Mouse (Mus musculus) limb, embryonic 11.5 days (tissue): ENCODE data around the gene Trmt61a. TPM values are rescaled to one million over a fixed set of nuclear protein-coding genes. Genes with fewer than 3 reads are reported as not detected.
A peak's percentile ranks its signal among the peaks of the same experiment; 100 is the strongest.
"Not testable (repeated sequence)": the region's sequence is repeated elsewhere in the genome, so short reads cannot be mapped to it uniquely, and the experiment has no call there.

Experiments
- ATAC-seq: fragments of 200-750 bp; cut with Nextera tagmentation; 2 replicates; pipeline ENCODE4 v1.8.0; 2017; ENCODE audit warnings: low read depth; ENCODE audit not compliant: insufficient number of reproducible peaks, low FRiP score, low TSS enrichment
- DNase-seq: peaks from one replicate; pipeline ENCODE4 v3.0.0-alpha.2; 2015; ENCODE audit warnings: low spot score
- H3K27ac ChIP-seq: fragments of 300-500 bp; sonication (generic); replicated peaks from 2 replicates; pipeline ENCODE4 v1.5.1; 2014; ENCODE audit warnings: low read depth, mild to moderate bottlenecking, low read length
- H3K27me3 ChIP-seq: fragments of 300-500 bp; sonication (generic); 2 replicates; pipeline ENCODE4 v1.6.1; 2014; ENCODE audit warnings: mild to moderate bottlenecking, low read length, mixed read lengths; ENCODE audit not compliant: control insufficient read depth, insufficient read depth
- H3K36me3 ChIP-seq: fragments of 300-500 bp; sonication (generic); 2 replicates; pipeline ENCODE4 v1.6.1; 2014; ENCODE audit warnings: mild to moderate bottlenecking, low read length, moderate library complexity, mixed read lengths; ENCODE audit not compliant: control insufficient read depth, insufficient read depth
- H3K4me1 ChIP-seq: fragments of 300-500 bp; sonication (generic); 2 replicates; pipeline ENCODE4 v1.6.1; 2014; ENCODE audit warnings: low read length, mixed read lengths; ENCODE audit not compliant: control insufficient read depth, insufficient read depth
- H3K4me2 ChIP-seq: fragments of 300-500 bp; sonication (generic); 2 replicates; pipeline ENCODE4 v1.6.1; 2014; ENCODE audit warnings: low read depth, mild to moderate bottlenecking, moderate library complexity; ENCODE audit not compliant: severe bottlenecking
- H3K4me3 ChIP-seq: fragments of 300-500 bp; sonication (generic); 2 replicates; pipeline ENCODE4 v1.5.1; 2014; ENCODE audit warnings: low read depth, low read length
- H3K9ac ChIP-seq: fragments of 300-500 bp; sonication (generic); 2 replicates; pipeline ENCODE4 v1.6.1; 2014; ENCODE audit warnings: mild to moderate bottlenecking, low read length
- H3K9me3 ChIP-seq: fragments of 300-500 bp; sonication (generic); 2 replicates; pipeline ENCODE4 v1.6.1; 2016; ENCODE audit warnings: low read length; ENCODE audit not compliant: control insufficient read depth
- WGBS: fragments of 180-500 bp; shearing (Covaris S2); extraction: QIAGEN DNeasy Blood & Tissue Kit; methylation state at CpG from one replicate; pipeline ENCODE4 v1.1.7; 2014; 5-methylcytosine and 5-hydroxymethylcytosine counted together
- polyA plus RNA-seq: library from polyadenylated mRNA; unstranded; fragments of >200 nt; fragmentation: Nextera tagmentation; extraction: Ambion mirVana; gene quantifications from 2 replicates; pipeline ENCODE4 v1.2.1, GENCODE M21; 2014

Trmt61a gene
- polyA plus RNA-seq, 1 experiment from 2014 or later: 7.4 TPM

- Histone ChIP-seq H3K9me3 (no peaks in the 10 kb centered on the region), H3K4me2 (no peak overlapping the region), H3K27me3 (no peaks in the 10 kb centered on the region), H3K9ac (no peak overlapping the region), H3K4me1 (no peaks in the 10 kb centered on the region; the same call in 1 of the 2 replicates), H3K4me3 (no peak overlapping the region), H3K27ac (no peak overlapping the region), H3K36me3 (peaks cover 17% of the 10 kb centered on the region)
- no peak for DNase-seq
- ATAC-seq: no peak
- WGBS: 71% methylated on average over 15 of the region's 15 CpGs
Observed at GRCm38 (mm10) chr12:111705186-111705973, 27.5 kb downstream of the Trmt61a start.

GRCm38 (mm10) chr12:111708181-111708580, 30.3 kb downstream of the Trmt61a start:
- no peak overlapping the region for H3K9ac ChIP-seq
- no peaks in the 10 kb centered on the region for H3K9me3 ChIP-seq
- no peak overlapping the region for H3K4me3 ChIP-seq
- 83% methylated on average over 4 of the region's 4 CpGs for WGBS
- no peak overlapping the region for H3K4me2 ChIP-seq
- H3K36me3 ChIP-seq: peaks cover 22% of the 10 kb centered on the region
- no peak overlapping the region for H3K27ac ChIP-seq
- peaks cover 7% of the 10 kb centered on the region for H3K4me1 ChIP-seq
- ATAC-seq: no peak
- no peaks in the 10 kb centered on the region for H3K27me3 ChIP-seq
- no peak for DNase-seq

- peaks cover 7% of the 10 kb centered on the region for H3K4me1 ChIP-seq
- H3K27ac ChIP-seq: no peak overlapping the region
- no peaks in the 10 kb centered on the region for H3K9me3 ChIP-seq
- ATAC-seq (no peak), DNase-seq (no peak)
- H3K27me3 ChIP-seq: no peaks in the 10 kb centered on the region
- H3K9ac ChIP-seq: no peak overlapping the region
- peaks cover 22% of the 10 kb centered on the region for H3K36me3 ChIP-seq
- no peak overlapping the region for H3K4me3 ChIP-seq
- H3K4me2 ChIP-seq: no peak overlapping the region
- 95% methylated on average over 10 of the region's 10 CpGs for WGBS
Observed at GRCm38 (mm10) chr12:111710091-111710490, 32.2 kb downstream of the Trmt61a start.

GRCm38 (mm10) chr12:111712476-111712875, 34.6 kb downstream of the Trmt61a start:
- WGBS: under 1% methylated on average over 33 of the region's 33 CpGs
- Histone ChIP-seq H3K27ac (peak overlapping the region; percentile 65), H3K27me3 (no peaks in the 10 kb centered on the region), H3K4me3 (peak overlapping the region; percentile 99), H3K4me2 (peak overlapping the region; percentile 84), H3K9me3 (no peaks in the 10 kb centered on the region), H3K9ac (peak overlapping the region; percentile 93), H3K4me1 (peaks cover 7% of the 10 kb centered on the region), H3K36me3 (peaks cover 22% of the 10 kb centered on the region)
- ATAC-seq: peak; percentile 65
- peak; percentile 64 for DNase-seq

GRCm38 (mm10) chr12:111713004-111713651, 35.2 kb downstream of the Trmt61a start, which contains the start of the genes Bag5 and Apopt1:
Bag5 (minus strand) TSS chr12:111713257.
Apopt1 (plus strand) TSS chr12:111713261.
- Histone ChIP-seq H3K27me3 (no peaks in the 10 kb centered on the region), H3K4me3 (peak within 1 kb of the TSS; percentile 99), H3K4me2 (peak within 1 kb of the TSS; percentile 84), H3K27ac (peak within 1 kb of the TSS; percentile 65), H3K9ac (peak within 1 kb of the TSS; percentile 93), H3K36me3 (peaks cover 17% of the 10 kb centered on the region), H3K9me3 (no peaks in the 10 kb centered on the region), H3K4me1 (peaks cover 7% of the 10 kb centered on the region)
- under 1% methylated on average over 56 of the region's 86 CpGs for WGBS
- DNase-seq (peak; percentile 92), ATAC-seq (peak; percentile 91)

- not testable (repeated sequence) for ATAC-seq, H3K9me3 ChIP-seq, H3K4me1 ChIP-seq, DNase-seq, H3K9ac ChIP-seq, H3K27me3 ChIP-seq, H3K27ac ChIP-seq
- WGBS: 82% methylated on average over 6 of the region's 6 CpGs
- H3K4me3 ChIP-seq: peak overlapping the region; percentile 99
- peak overlapping the region; percentile 21; the same call in 1 of the 2 replicates for H3K4me2 ChIP-seq
- H3K36me3 ChIP-seq: peaks cover 12% of the 10 kb centered on the region
Observed at GRCm38 (mm10) chr12:111713880-111714279, 36.0 kb downstream of the Trmt61a start.

- WGBS: 95% methylated on average over 7 of the region's 7 CpGs
- Histone ChIP-seq H3K27me3 (no peaks in the 10 kb centered on the region), H3K4me3 (no peak overlapping the region), H3K9me3 (no peaks in the 10 kb centered on the region), H3K9ac (no peak overlapping the region), H3K27ac (no peak overlapping the region), H3K4me2 (no peak overlapping the region), H3K36me3 (no peaks in the 10 kb centered on the region; the same call in 1 of the 2 replicates), H3K4me1 (peaks cover 5% of the 10 kb centered on the region)
- ATAC-seq: no peak
- no peak for DNase-seq
Observed at GRCm38 (mm10) chr12:111716505-111716904, 38.6 kb downstream of the Trmt61a start.

GRCm38 (mm10) chr12:111718656-111719055, 40.8 kb downstream of the Trmt61a start:
- ATAC-seq: no peak

More at GRCm38 (mm10) chr12:111718656-111719055, 40.8 kb downstream of the Trmt61a start:
- Histone ChIP-seq H3K36me3 (peaks cover 1% of the 10 kb centered on the region; the same call in 1 of the 2 replicates), H3K9me3 (no peaks in the 10 kb centered on the region), H3K4me3 (no peak overlapping the region), H3K27ac (no peak overlapping the region), H3K9ac (no peak overlapping the region), H3K4me2 (no peak overlapping the region), H3K27me3 (no peaks in the 10 kb centered on the region), H3K4me1 (no peaks in the 10 kb centered on the region)
- no peak for DNase-seq
- WGBS: 81% methylated on average over 8 of the region's 8 CpGs
